Mouse (Mus musculus): ENCODE measurements at regions not wholly inside any gene's neighbourhood (a gene's known extent, or its start where the extent isn't known, plus 50 kb on each side); places are given as distances from the start of the nearest gene placed in this dataset.
A peak's percentile ranks its signal among the peaks of the same experiment; 100 is the strongest.

GRCm38 (mm10) chr17:51391871-51392270 is 212.7 kb upstream of the Tbc1d5 start:
- no peak for DNase-seq

- no peak for DNase-seq
Measured at GRCm38 (mm10) chr17:51382552-51382951, 203.4 kb upstream of the Tbc1d5 start.

GRCm38 (mm10) chr17:51371937-51372479 is 192.9 kb upstream of the Tbc1d5 start:
- DNase-seq = no peak

- DNase-seq = no peak
Measured at GRCm38 (mm10) chr17:51370990-51371389, 191.8 kb upstream of the Tbc1d5 start.

GRCm38 (mm10) chr17:51370085-51370484 is 190.9 kb upstream of the Tbc1d5 start:
- no peak for DNase-seq

- no peak for DNase-seq
Measured at GRCm38 (mm10) chr17:51362801-51363200, 183.6 kb upstream of the Tbc1d5 start.

GRCm38 (mm10) chr17:51362271-51362670 is 183.1 kb upstream of the Tbc1d5 start:
- no peak for DNase-seq

- DNase-seq = no peak
Measured at GRCm38 (mm10) chr17:51358362-51358739, 179.2 kb upstream of the Tbc1d5 start.

GRCm38 (mm10) chr17:51357690-51358361 is 178.7 kb upstream of the Tbc1d5 start:
- no peak for DNase-seq

GRCm38 (mm10) chr17:51356447-51356846 is 177.3 kb upstream of the Tbc1d5 start:
- DNase-seq = no peak

- no peak for DNase-seq
Measured at GRCm38 (mm10) chr17:51321868-51322267, 142.7 kb upstream of the Tbc1d5 start.

- no peak for DNase-seq
Measured at GRCm38 (mm10) chr17:51321025-51321424, 141.9 kb upstream of the Tbc1d5 start.

GRCm38 (mm10) chr17:51304964-51305363 is 125.8 kb upstream of the Tbc1d5 start:
- DNase-seq = no peak

GRCm38 (mm10) chr17:51290741-51291140 is 111.6 kb upstream of the Tbc1d5 start:
- DNase-seq = no peak

- DNase-seq = peak; percentile 90 to 91
Measured at GRCm38 (mm10) chr17:51288751-51289150, 109.6 kb upstream of the Tbc1d5 start.

- DNase-seq = peak; percentile 12 to 24
Measured at GRCm38 (mm10) chr17:51287878-51288277, 108.7 kb upstream of the Tbc1d5 start.

- DNase-seq = no peak
Measured at GRCm38 (mm10) chr17:51285362-51285761, 106.2 kb upstream of the Tbc1d5 start.

- no peak for DNase-seq
Measured at GRCm38 (mm10) chr17:51278771-51279170, 99.6 kb upstream of the Tbc1d5 start.

GRCm38 (mm10) chr17:51278094-51278493 is 98.9 kb upstream of the Tbc1d5 start:
- no peak for DNase-seq

GRCm38 (mm10) chr17:51277161-51277560 is 98.0 kb upstream of the Tbc1d5 start:
- no peak for DNase-seq

GRCm38 (mm10) chr17:51272025-51272424 is 92.9 kb upstream of the Tbc1d5 start:
- no peak for DNase-seq

GRCm38 (mm10) chr17:51262946-51263345 is 83.8 kb upstream of the Tbc1d5 start:
- no peak for DNase-seq

GRCm38 (mm10) chr17:51262404-51262803 is 83.3 kb upstream of the Tbc1d5 start:
- DNase-seq = no peak

GRCm38 (mm10) chr17:51258316-51258715 is 79.2 kb upstream of the Tbc1d5 start:
- DNase-seq = peak in 1 of 2 experiments; percentile 15

- DNase-seq = no peak
Measured at GRCm38 (mm10) chr17:51248543-51248942, 69.4 kb upstream of the Tbc1d5 start.

Measured in B cell, adult 2 months (primary cell).